Mouse (Mus musculus): ENCODE results near the gene Aldh2.

- no peak for TF ChIP-seq CTCF (IDR thresholded peaks at IDR 0.05; ENCODE audit: insufficient read depth, low read depth, low read length)
- no peak for TF ChIP-seq POLR2A (IDR thresholded peaks at IDR 0.05; ENCODE audit: insufficient read depth, low read depth, low read length)
Measured at GRCm38 (mm10) chr5:121637296-121637695, 43.7 kb upstream of the Aldh2 start.
